Mouse (Mus musculus): ENCODE data around the gene Fosl1.

Fosl1 gene

DNA sequence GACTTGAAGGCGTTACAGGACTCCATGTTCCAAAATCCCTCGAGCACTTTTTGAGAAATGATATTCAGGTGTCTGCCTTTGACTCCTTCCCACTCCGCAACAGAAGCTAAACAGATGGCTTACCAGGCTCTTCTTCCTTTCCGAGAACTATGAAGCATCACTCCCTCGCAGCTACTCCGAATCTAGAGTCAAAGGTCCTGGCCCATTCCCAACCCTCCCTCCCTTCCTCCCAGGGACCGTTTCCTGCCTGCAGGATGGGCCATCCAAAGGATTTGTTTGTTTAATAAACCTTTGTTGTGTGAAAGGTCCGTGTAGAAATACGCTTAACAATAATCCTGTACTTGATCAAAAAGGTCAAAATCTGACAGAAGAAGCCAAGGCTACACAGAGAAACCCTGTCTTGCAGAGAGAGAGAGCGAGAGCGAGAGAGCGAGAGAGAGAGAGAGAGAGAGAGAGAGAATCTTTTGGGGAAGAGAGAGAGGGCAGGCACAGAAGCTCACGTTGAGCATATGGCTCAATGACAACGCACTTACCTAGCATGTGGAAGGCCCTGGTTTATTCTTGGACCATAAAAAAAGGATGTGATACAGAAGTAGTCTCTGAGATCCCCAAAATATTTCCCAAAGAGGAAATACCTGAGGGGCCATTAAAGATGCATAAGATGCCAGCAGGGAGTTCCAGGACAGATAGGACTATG is 10.5 kb downstream of the Fosl1 start, which contains the start of gene Ccdc85b:
Ccdc85b (minus strand) TSS at position 149 of the 697 bp plus-strand sequence.
- no peak for DNase-seq

DNA sequence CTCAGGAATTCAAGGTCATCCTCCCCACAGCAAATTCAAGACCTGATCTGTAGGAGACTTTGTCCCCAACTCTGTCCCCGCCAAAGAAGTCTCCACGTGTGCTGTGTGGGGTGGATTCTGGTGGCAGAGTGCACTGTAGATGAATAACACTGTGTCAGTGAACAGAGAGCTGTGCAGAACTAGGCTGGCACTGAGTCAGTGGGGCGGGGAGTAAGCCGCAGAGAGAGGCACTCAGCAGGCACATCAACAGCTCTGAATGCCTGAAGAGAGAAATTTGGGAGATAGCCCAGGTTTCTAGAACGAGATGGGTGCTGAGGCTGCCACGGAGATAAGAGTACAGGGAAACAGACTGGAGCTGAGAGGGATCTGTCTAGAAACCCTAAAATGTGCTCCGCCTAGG is 11.7 kb downstream of the Fosl1 start:
- peak; percentile 94 for DNase-seq

DNA sequence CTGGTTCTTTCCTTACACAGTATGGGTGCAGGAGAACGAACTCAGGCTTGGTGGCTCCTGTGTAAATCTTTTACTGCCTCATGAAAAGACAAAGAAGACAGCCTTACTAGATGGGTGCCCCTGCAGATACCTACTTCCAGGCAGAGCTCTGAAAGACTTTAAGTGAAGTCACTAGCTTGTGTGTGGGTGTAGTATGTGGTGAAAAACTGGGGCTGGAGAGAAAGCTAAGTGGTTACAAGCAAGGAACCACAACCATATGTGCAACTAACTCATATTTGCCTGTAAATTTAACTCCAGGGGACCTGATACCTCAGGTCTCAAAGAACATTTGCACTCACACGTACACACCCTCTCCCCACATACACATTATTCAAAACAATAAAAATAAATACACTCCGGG is 12.5 kb downstream of the Fosl1 start:
- DNase-seq: no peak

DNA sequence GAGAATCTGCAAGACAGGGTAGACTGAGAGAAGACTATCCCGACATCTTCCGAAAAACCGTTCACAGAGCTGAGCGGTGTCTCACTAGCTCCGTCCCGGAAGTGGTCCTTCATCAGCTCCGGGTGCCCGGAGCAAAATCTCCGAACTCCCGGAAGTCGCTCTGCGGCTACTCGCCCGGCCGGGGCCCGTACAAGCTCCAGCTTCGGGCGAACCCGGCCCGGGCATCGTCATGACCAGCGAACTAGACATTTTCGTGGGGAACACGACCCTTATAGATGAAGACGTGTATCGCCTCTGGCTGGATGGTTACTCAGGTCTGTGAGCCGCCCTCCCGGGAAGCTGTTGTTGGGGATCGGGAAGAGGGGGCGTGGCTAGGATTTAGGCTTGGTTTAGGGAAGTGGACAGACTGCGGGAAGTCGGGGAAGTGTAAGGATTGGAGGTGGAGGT is 13.1 kb downstream of the Fosl1 start, which contains the start of gene Fibp:
Fibp (plus strand) TSS at position 151 of the 447 bp plus-strand sequence.
- DNase-seq: peak; percentile 98

DNA sequence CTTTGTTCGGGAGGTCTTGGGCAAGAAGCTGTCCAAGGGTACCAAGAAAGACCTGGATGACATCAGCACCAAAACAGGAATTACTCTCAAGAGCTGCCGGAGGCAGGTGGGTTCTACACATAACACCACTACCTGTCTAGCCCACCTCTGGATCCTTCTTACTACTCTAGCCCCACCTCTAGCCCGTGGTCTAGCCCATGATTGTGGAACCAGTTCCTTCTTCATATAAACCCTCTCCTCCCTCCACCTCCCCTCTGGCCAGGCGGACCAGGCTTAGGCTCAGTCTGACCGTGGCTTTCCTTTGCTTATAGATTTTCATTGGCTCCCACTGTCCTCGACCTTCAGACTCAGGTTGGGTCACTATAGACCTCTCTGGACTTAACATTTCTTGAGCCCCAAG is 14.1 kb downstream of the Fosl1 start:
- DNase-seq: peak; percentile 93

DNA sequence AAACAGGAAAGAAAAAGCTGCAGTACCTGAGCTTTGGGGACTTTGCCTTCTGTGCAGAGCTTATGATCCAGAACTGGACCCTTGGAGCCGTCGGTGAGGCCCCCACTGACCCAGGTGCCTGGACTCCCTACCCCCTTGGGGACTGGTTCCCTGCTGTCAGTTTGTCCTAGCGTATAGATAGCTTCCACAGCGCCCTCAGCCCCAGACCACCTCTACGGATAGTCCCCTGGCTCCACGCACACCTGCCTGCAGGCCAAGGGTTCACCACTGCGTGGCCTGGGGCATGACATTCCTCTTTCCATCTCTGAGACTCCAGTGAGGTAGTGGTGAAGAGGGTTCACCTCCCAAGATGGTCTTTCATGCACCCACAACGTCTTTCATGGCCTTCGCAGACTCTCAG is 15.9 kb downstream of the Fosl1 start:
- DNase-seq: peak; percentile 92

DNA sequence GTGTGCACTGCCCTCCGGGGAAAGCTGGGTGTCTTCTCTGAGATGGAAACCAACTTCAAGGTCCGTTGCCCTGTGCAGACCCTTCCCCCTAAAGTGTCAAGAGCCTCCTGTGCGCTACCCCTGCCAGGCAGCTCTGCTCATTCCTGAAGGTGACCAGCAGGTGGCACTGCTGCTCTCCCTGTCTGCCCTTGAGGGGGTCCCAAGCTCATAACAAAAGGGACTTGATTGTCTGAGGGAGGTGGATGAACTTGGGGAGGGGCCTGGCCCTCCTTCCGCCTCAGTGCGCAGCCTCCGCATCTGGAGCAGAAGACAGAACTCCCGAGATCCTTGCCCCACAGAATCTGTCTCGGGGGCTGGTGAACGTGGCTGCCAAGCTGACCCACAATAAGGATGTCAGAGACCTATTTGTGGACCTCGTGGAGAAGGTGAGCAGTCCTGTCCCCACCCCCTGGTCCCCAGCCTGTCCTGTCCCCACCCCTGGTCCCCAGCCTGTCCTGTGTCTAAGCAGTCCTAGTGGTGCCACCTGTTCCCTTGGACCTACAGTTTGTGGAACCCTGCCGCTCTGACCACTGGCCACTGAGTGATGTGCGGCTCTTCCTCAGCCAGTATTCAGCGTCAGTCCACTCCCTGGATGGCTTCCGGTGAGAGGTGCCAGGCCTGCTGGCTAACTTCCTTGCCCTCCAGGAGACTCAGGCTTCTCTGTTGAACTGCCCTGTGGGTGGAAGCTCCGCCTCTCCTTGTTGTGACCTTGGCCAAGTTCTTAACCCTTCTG is 16.6 kb downstream of the Fosl1 start:
- DNase-seq: peak; percentile 96

DNA sequence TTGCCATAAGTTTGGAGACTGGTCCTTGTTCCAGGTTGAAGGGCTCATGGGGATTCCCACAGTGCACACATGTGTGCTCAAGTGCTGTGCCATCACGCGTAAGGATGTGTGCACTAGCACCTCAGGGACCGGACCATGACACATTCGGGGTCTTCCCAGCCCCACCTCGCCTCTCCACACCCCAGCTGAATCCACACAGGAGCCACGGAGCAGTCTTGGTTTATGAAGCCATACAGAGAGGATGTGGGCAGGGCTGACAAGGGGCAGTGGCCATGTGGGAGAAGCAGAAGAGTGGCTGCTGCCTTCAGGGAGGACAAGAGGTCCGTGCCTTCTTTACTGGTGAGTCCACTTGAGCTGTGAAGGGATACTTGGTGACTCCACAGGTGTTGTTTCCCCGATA is 17.7 kb downstream of the Fosl1 start:
- DNase-seq: peak; percentile 92

DNA sequence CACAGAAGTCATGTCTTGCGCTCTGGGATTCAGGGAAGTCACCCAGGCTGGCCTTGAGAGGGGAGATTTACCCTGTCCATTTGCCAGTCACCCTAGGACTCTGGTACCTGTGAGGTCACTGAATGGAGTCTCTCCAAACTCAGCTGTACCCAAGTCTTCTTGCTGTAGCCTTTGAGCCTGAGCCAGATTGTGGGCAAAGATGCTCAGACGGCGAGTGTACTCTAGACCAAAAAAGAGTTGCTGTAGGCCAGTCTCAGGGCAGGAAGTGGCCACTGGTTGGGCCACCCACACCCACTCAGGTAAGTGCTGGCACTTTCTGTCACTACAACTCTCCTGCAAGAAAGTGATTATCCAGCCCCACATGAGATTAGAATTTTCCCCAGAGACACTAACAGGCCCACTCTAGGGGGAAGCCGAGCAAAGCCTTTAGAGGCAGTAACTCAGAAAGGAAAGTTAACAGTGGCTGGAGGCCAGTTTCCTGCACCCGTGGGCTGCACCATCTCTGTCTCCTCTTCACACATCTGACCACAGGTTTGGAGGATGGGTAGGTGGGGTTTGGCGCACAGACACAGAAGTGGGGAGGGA is 19.7 kb downstream of the Fosl1 start:
- DNase-seq: no peak

DNA sequence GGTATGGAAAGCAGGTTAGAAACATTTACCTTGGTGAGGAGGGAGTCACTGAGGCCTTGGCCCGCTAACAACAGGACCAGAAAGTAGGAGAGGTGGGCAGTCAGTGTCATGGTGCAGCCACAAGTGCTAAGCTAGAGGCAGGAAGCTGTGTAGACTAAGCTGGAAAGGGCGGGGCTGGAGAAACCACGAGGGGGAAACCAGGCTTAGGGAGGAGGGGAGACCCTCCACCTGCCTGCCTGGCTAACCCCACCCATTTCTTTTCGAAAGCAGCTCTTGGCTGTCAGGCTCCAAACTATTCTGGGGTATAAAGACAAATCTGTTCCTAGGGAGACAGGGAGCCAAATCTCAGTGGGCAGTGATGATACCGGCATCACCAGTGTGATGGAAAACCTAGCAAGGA is 21.0 kb downstream of the Fosl1 start, which contains the start of gene Ctsw:
Ctsw (minus strand) TSS at position 134 of the 400 bp plus-strand sequence.
- DNase-seq: peak; percentile 91

DNA sequence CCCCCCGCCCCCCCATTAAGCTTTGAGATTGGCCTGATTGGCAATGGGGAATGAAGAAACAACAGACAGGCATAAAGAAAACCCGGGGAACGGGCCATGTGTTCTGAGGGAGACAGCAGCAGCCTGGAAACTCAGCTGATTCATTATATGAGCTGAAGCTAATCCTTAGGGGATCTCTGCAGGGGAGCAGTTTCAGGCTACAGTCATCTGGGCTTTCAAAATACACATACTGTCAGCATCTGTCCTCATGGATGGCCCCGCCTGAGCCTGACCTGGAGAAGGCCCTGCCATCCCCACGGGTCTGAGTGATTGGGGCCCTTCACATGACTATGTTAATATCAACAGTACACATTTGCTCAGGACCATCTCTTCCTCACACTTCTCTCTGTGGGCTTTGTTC is 24.5 kb downstream of the Fosl1 start:
- DNase-seq: no peak

DNA sequence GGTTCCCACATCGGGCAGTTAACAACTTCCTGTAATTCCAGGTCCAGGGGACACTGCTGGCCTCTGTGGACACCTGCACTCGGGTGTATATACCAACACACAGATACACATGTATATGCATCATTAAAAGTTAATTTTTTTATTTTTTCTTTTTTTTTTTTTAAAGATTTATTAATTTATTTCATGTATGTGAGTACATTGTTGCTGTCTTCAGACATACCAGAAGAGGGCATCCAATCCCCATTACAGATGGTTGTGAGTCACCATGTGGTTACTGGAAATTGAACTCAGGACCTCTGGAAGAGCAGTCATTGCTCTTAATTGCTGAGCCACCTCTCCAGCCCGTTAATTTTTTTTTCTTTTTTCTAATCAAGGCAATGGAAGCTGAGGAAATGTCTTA is 25.5 kb downstream of the Fosl1 start:
- DNase-seq: no peak

DNA sequence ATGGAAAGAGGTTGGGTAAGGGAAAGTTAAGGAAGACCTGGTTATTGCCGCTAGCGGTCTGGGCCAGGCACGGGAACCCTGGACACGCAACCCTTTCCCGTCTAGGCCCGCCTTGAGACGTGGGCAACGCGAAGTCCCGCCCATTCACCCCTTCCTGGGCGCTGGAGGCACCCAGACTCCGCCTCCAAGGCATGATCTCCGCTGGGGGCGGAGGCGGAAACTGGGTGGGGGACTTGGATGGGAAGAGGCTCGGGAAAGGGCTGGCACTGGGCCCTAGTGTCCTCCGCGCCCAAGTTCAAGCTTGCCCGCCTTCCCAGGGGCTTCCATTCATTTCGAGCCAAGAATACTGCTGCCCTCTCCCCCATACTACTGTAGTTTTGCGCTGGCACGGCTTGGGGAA is 26.4 kb downstream of the Fosl1 start, which contains the start of gene Efemp2:
Efemp2 (plus strand) TSS at position 235 of the 400 bp plus-strand sequence.
- peak; percentile 99 for DNase-seq

DNA sequence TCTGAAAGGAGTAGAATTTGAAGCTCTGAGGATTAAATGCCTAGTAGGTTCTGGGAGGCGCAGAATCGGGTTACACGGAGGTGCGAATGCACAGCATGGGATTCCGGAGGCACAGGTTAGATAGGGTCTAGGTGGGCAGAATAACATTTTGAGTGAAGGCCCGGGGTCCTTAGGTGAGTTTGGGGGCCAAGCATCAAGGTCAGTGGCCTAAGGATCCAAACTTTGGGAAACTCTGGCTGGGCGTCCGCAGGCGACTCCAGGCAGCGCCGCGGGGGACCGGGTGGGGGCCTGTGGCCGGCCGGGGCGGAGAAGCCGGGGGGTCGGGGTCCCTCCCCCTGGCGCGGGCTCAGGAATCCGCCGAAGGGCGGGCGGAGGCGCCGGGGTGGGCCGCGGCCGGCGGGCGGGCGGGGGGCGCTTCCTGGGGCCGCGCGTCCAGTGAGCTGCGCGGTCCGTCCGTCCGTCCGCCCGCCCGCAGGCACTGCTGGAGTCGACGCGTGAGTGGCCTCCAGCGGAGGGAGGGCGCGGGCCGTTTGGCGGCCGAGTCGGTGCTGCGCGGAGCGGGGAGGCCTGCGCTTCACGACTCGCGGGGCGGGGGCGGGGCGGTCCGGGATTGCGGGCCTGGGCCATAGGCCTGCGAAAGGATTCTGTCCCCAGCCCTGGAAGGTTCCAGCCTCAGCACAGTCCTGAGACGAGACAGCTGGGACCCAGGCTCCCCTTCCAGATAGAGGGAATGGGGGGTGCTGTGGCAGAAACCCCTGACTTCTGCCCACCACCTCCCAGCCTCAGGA is 27.1 kb downstream of the Fosl1 start:
- DNase-seq: peak; percentile 97

DNA sequence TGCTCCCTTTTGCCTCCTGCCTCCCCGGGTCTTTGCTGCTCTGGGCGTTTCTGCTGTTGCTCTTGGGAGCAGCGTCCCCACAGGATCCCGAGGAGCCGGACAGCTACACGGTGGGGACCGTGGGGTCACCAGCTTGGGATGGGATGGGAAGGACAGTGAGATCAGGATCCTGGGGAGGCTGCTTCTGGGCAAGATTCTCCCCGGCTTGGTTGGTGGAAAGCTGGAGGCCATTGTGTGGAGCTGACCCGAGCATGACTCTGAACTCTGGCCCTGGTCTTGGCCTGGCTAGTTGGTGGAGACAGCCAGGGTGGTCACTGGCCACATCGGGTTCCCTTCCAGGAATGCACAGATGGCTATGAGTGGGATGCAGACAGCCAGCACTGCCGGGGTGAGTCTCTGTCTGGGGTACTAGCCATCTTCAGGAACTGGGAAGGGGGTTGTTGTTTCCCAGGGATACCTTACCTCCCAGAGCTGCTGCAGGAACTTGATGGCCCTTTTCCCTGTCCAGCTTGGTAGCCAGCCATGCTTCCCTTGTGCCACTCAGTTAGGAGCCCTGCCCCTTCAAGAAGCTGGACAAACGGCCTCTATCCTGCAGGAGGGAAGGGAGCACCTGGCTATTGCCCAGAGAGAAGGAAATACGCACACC is 27.8 kb downstream of the Fosl1 start:
- peak; percentile 95 for DNase-seq

DNA sequence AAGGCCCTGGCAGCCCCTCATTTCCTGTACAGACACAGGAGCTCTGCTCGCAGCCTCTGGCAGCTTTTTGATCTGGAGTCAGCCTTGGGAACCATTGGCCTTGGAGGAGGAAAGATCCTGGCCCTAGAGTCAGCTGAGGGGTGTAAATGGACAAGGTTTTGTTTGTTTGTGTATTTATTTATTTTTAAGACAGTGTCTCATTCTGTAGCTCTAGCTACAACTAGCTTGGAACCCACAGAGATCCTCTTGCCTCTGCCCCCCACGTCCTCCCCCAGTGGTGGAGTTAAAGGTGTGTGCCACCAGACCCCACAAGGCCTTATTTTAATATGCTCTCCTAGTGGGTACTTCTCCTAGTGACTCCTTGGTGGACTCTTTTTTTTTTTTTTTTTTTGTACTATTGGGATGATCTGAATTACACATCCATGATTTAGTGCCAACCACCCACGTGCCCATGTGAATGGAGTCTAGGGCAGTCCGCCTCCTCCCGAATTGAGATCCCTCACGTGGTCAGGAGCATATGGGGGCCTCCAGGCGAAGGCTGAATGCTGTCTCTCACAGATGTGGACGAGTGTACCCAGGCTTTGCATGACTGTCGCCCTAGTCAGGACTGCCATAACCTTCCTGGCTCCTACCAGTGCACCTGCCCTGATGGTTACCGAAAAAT is 29.8 kb downstream of the Fosl1 start:
- DNase-seq: peak; percentile 83

DNA sequence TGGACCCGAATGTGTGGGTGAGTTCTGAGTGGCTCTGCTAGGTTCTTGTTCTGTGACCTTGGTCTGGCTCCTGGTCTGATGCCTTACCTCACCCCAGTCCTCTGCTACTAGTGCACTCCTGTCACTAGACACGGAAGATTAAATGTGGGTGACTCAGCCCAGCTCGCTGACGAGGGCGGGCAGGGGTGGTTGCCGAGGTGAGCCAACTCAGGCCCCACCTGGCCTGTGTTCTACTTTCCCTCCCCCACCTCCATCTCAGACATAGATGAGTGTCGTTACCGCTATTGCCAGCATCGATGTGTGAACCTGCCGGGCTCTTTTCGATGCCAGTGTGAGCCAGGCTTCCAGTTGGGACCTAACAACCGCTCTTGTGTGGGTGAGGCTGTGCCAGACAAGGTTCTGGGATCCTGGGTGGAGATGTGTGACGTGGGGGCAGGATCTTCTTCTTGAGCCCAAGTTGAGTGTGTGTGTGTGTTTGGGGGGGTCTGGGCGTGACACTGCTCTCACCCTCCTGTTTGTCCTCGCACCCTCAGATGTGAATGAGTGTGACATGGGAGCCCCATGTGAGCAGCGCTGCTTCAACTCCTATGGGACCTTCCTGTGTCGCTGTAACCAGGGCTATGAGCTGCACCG is 30.4 kb downstream of the Fosl1 start:
- DNase-seq: peak; percentile 90

DNA sequence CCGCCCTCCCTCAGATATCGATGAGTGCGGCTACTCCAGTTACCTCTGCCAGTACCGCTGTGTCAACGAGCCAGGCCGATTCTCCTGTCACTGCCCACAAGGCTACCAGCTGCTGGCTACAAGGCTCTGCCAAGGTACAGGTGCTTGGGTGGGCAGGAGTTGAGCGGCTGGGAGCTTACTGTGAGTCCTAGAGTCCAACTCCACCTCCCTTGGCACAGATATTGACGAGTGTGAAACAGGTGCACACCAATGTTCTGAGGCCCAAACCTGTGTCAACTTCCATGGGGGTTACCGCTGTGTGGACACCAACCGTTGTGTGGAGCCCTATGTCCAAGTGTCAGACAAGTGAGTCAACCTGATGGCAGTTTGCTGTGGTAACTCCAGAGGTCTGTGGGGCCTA is 32.7 kb downstream of the Fosl1 start:
- peak; percentile 87 for DNase-seq

DNA sequence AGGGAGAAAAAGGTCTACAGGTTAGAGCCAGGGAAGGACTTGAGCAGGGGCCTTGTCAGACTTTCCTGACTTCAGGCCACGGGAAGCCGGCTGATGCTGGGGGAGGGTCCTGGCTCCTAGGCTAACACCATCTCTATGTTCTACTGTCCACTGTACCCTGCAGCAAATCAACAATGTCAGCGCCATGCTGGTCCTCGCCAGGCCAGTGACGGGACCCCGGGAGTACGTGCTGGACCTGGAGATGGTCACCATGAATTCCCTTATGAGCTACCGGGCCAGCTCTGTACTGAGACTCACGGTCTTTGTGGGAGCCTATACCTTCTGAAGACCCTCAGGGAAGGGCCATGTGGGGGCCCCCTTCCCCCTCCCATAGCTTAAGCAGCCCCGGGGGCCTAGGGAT is 34.1 kb downstream of the Fosl1 start:
- peak; percentile 90 for DNase-seq

DNA sequence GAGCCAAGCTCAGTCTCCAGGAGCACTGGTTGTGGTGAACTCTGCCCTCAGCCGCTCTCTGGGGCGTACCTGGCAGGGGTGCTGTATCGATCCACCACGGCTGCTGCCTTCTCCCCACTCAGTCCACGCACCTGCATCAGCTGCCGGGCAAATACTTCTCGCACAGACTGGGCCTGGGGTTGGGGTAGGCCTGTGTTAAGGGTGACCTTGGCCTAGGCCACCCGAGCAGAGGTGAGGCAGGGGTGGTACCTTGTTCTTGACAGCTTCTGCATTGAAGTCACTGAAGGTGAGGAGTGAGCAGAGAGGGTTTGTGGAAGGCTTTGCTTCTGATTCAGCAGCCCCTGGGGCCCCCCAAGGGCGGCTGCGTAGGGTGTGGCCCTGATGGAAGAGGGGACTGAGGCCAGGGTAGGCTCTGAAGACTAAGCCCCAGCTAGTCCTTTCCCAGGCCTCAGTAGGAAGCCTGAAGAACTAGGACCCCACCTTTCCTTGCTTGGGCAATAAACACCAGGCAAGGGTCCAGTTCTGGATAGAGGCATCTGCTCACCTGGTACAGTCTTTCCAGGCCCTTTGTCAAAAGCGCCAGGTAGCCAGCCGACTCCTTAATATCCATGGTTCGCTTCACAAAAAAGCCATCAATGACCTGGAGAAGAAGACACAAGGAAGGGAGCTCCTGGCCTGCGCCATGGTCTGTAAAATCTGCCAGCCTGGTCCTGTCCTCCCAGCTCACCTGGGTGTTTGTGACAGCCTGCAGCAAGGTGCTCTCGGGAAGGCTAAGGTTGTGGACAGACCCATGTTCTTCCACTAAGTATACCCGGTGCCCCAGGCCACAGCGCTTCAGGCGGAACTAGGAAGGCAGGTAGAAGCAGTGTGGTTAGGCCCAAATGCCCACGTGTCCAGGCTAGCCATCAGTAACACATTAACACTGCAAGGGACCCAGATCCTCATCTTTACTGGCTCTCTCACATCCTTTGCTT is 36.3 kb downstream of the Fosl1 start:
- peak; percentile 93 for DNase-seq
